Mouse (Mus musculus): ENCODE data around the gene Syn3.

GRCm38 (mm10) chr10:86026354-86026753, 472.3 kb downstream of the Syn3 start:
- TF ChIP-seq CTCF (IDR thresholded peaks at IDR 0.05; ENCODE audit: borderline replicate concordance, insufficient read depth, low read depth, low read length) (no peak), POLR2A (IDR thresholded peaks at IDR 0.05; ENCODE audit: borderline replicate concordance, insufficient read depth, low read length) (no peak)
